Mouse (Mus musculus) CD4-positive, CD25-positive, alpha-beta regulatory T cell, adult 4 months (primary cell): ENCODE data around the gene Sdc3. TPM values are rescaled to one million over a fixed set of nuclear protein-coding genes. Genes with fewer than 3 reads are reported as not detected.

Experiments
- ATAC-seq: one replicate; pipeline ENCODE4 v1.8.0; 2017
- polyA plus RNA-seq, 2 experiments: library from polyadenylated mRNA; unstranded; fragments of 100-300 nt; shearing (Covaris generic); gene quantifications; one replicate each; pipeline ENCODE4 v1.2.1; 2017

Gene Sdc3
- polyA plus RNA-seq, result 1 to 10 TPM in 1 of 2 experiments, under 1 TPM in 1; 0.40 to 1.5 TPM

- ATAC-seq, result peak; percentile 65
Measured at GRCm38 (mm10) chr4:130792376-130793179, at the start of gene Sdc3. Gene Sdc3 (plus strand): TSS chr4:130792537.

GRCm38 (mm10) chr4:130744058-130744457 is 48.3 kb upstream of the Sdc3 start:
- ATAC-seq, result no peak

- no peak for ATAC-seq
Measured at GRCm38 (mm10) chr4:130745561-130746306, 46.6 kb upstream of the Sdc3 start.

GRCm38 (mm10) chr4:130749566-130749965 is 42.8 kb upstream of the Sdc3 start:
- no peak for ATAC-seq

- no peak for ATAC-seq
Measured at GRCm38 (mm10) chr4:130751966-130752365, 40.4 kb upstream of the Sdc3 start.

- no peak for ATAC-seq
Measured at GRCm38 (mm10) chr4:130752591-130752990, 39.7 kb upstream of the Sdc3 start.

GRCm38 (mm10) chr4:130753755-130754154 is 38.6 kb upstream of the Sdc3 start:
- no peak for ATAC-seq

- no peak for ATAC-seq
Measured at GRCm38 (mm10) chr4:130754776-130755175, 37.6 kb upstream of the Sdc3 start.

- no peak for ATAC-seq
Measured at GRCm38 (mm10) chr4:130759875-130760274, 32.5 kb upstream of the Sdc3 start.

- no peak for ATAC-seq
Measured at GRCm38 (mm10) chr4:130761809-130762208, 30.5 kb upstream of the Sdc3 start.

GRCm38 (mm10) chr4:130765399-130766160 is 26.8 kb upstream of the Sdc3 start:
- no peak for ATAC-seq

- no peak for ATAC-seq
Measured at GRCm38 (mm10) chr4:130766387-130766786, 25.9 kb upstream of the Sdc3 start.

GRCm38 (mm10) chr4:130766926-130767325 is 25.4 kb upstream of the Sdc3 start:
- no peak for ATAC-seq

- ATAC-seq, result no peak
Measured at GRCm38 (mm10) chr4:130773899-130774298, 18.4 kb upstream of the Sdc3 start.

- ATAC-seq, result peak; percentile 47
Measured at GRCm38 (mm10) chr4:130774822-130775221, 17.5 kb upstream of the Sdc3 start.

GRCm38 (mm10) chr4:130777647-130778046 is 14.7 kb upstream of the Sdc3 start:
- ATAC-seq, result no peak

GRCm38 (mm10) chr4:130779037-130779436 is 13.3 kb upstream of the Sdc3 start:
- ATAC-seq, result no peak

GRCm38 (mm10) chr4:130782492-130782891 is 9.8 kb upstream of the Sdc3 start:
- ATAC-seq, result no peak

- peak; percentile 49 for ATAC-seq
Measured at GRCm38 (mm10) chr4:130784755-130785154, 7.6 kb upstream of the Sdc3 start.

GRCm38 (mm10) chr4:130787530-130787929 is 4.8 kb upstream of the Sdc3 start:
- no peak for ATAC-seq

- ATAC-seq, result peak; percentile 55
Measured at GRCm38 (mm10) chr4:130790180-130790579, 2.2 kb upstream of the Sdc3 start.

GRCm38 (mm10) chr4:130791811-130792375 is 444 bp upstream of the Sdc3 start:
- peak; percentile 38 for ATAC-seq

GRCm38 (mm10) chr4:130793180-130793501 is 804 bp downstream of the Sdc3 start:
- ATAC-seq, result no peak
